Mouse (Mus musculus) CH12.LX (cell line): ENCODE data around the gene Cpsf4. TPM values are rescaled to one million over a fixed set of nuclear protein-coding genes. Genes with fewer than 3 reads are reported as not detected.

Source experiments
- DNase-seq: peaks from one replicate; pipeline ENCODE4 v3.0.0-alpha.2; 2013; ENCODE audit errors: extremely low read depth
- H3K27ac ChIP-seq: 2 replicates; pipeline ENCODE4 v1.5.1; 2012; ENCODE audit warnings: low read depth, mild to moderate bottlenecking, control low read depth, moderate library complexity; ENCODE audit not compliant: insufficient read depth
- H3K27me3 ChIP-seq: replicated peaks from 2 replicates; pipeline ENCODE3; 2012; ENCODE audit warnings: inconsistent platforms
- H3K36me3 ChIP-seq, 2 experiments: replicated peaks in 1 of 2; 2 replicates each; pipeline versions ENCODE3 to v1.6.1; 2012; ENCODE audit warnings: inconsistent platforms in 1 of 2, low read length in 1 of 2, mild to moderate bottlenecking in 1 of 2, mixed read lengths in 1 of 2, moderate library complexity in 1 of 2; ENCODE audit not compliant: control insufficient read depth in 1 of 2, insufficient read depth in 1 of 2
- H3K4me1 ChIP-seq, 2 experiments: 2 replicates each; pipeline ENCODE4 v1.6.1; 2012; ENCODE audit warnings: inconsistent platforms in 1 of 2, moderate library complexity in 1 of 2; ENCODE audit not compliant: insufficient read depth in 2 of 2, control insufficient read depth in 1 of 2
- H3K4me2 ChIP-seq: 2 replicates; pipeline ENCODE4 v1.6.1; 2012; ENCODE audit warnings: low read depth, mild to moderate bottlenecking, control low read depth; ENCODE audit not compliant: poor library complexity, insufficient read depth, severe bottlenecking
- H3K4me3 ChIP-seq, 3 experiments: fragments of 150-350 bp in 1 of 3; sonication (generic) in 1 of 3; replicated peaks in 1 of 3; 2 replicates each; pipeline versions ENCODE3 to v1.5.1; 2011 to 2012; ENCODE audit warnings: low read depth in 2 of 3, low read length in 2 of 3, mild to moderate bottlenecking in 2 of 3, moderate library complexity in 2 of 3, control low read depth in 1 of 3, improper control_type of control experiment in 1 of 3, inconsistent platforms in 1 of 3, mixed read lengths in 1 of 3; ENCODE audit not compliant: poor library complexity in 1 of 3
- H3K79me2 ChIP-seq: replicated peaks from 2 replicates; pipeline ENCODE4 v1.6.1; 2012; ENCODE audit warnings: mild to moderate bottlenecking, moderate library complexity; ENCODE audit not compliant: control insufficient read depth, poor library complexity, insufficient read depth, severe bottlenecking; ENCODE audit errors: extremely low read depth
- H3K9ac ChIP-seq: 2 replicates; pipeline ENCODE4 v1.6.1; 2012; ENCODE audit warnings: low read depth, mild to moderate bottlenecking, control low read depth, moderate library complexity; ENCODE audit not compliant: insufficient read depth
- H3K9me3 ChIP-seq: replicated peaks from 2 replicates; pipeline ENCODE3; 2012; ENCODE audit warnings: low read length, inconsistent platforms, mixed read lengths
- CHD2 ChIP-seq: IDR thresholded peaks from 2 replicates; pipeline ENCODE4 v1.6.1; 2011; ENCODE audit warnings: low read length, improper control_type of control experiment
- ETS1 ChIP-seq: conservative IDR thresholded peaks from 2 replicates; pipeline ENCODE4 v1.6.1; 2012; ENCODE audit warnings: low read depth, mild to moderate bottlenecking, inconsistent platforms, low read length, improper control_type of control experiment, moderate library complexity
- HCFC1 ChIP-seq: IDR thresholded peaks from 2 replicates; pipeline ENCODE4 v1.6.1; 2012; ENCODE audit warnings: low read depth, mild to moderate bottlenecking, inconsistent platforms, low read length, improper control_type of control experiment
- JUND ChIP-seq: conservative IDR thresholded peaks from 2 replicates; pipeline ENCODE4 v1.6.1; 2011; ENCODE audit warnings: low read depth, low read length, improper control_type of control experiment
- KAT2A ChIP-seq: IDR thresholded peaks from 2 replicates; pipeline ENCODE4 v1.6.1; 2012; ENCODE audit warnings: low read length, improper control_type of control experiment, inconsistent platforms; ENCODE audit not compliant: insufficient replicate concordance
- MXI1 ChIP-seq: IDR thresholded peaks from 2 replicates; pipeline ENCODE4 v1.6.1; 2011; ENCODE audit warnings: mild to moderate bottlenecking, low read depth, low read length, improper control_type of control experiment
- SMC3 ChIP-seq: IDR thresholded peaks from 2 replicates; pipeline ENCODE4 v1.6.1; 2011; ENCODE audit warnings: low read depth, low read length, improper control_type of control experiment
- UBTF ChIP-seq: IDR thresholded peaks from 2 replicates; pipeline ENCODE4 v1.6.1; 2012; ENCODE audit warnings: low read depth, mild to moderate bottlenecking, inconsistent platforms, low read length, improper control_type of control experiment, moderate library complexity
- dilution Hi-C: fragments of 300-500 bp; cut with MboI; formaldehyde crosslinking; loops from 2 replicates; pipeline ENCODE4 v1.14.3; 2020; ENCODE audit warnings: low sequenced_read_pairs; ENCODE audit not compliant: extremely low pct_unique_long_range_greater_than_20kb, extremely low pct_ligation_motif_present
- in situ Hi-C: fragments of 300-500 bp; cut with MboI; formaldehyde crosslinking; loops from 3 replicates; pipeline ENCODE4 v1.14.3; 2019; ENCODE audit warnings: low sequenced_read_pairs, low pct_ligation_motif_present, low pct_unique_long_range_greater_than_20kb, mixed read lengths
- polyA plus RNA-seq: library from polyadenylated mRNA; unstranded; fragments of >175 nt; gene quantifications from 2 replicates; pipeline ENCODE4 v1.2.1, GENCODE M21; 2012; ENCODE audit warnings: low read depth; ENCODE audit not compliant: insufficient read length
- total RNA-seq, 2 experiments: library from RNA; depleted of rRNA; stranded (reverse); fragments of 300-350 nt in 1 of 2; fragments of >200 nt in 1 of 2; gene quantifications; 2 replicates each; pipeline ENCODE4 v1.2.3; 2012 to 2014

Cpsf4 gene
- total and polyA plus RNA-seq, 3 experiments = 56.3 to 70.7 (median 59.2) TPM

DNA sequence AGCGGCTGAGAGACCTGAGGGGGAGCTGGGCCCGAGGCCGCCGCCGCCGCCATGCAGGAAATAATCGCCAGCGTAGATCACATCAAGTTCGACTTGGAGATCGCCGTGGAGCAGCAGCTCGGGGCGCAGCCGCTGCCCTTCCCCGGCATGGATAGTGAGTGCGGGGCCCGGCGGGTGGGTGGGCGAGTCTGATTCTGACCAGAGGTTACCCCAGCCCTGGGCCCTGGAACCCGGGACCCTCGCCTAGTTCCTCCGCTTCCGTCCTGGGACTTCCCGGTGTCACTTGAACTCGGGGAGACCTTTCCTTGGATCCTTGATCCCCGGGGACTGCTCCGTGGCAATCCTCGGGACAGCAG is 271 bp downstream of the Cpsf4 start:
- Histone ChIP-seq H3K79me2 (peaks cover 45% of the 10 kb centered on the region), H3K9me3 (no peaks in the 10 kb centered on the region), H3K4me1 (peaks cover 4 to 21% of the 10 kb centered on the region in 2 experiments), H3K9ac (peak overlapping the region; percentile 78), H3K4me2 (peak overlapping the region; percentile 58; the same call in 1 of the 2 replicates), H3K27me3 (no peaks in the 10 kb centered on the region), H3K36me3 (peaks cover 32 to 54% of the 10 kb centered on the region in 2 experiments), H3K27ac (no peak overlapping the region; the same call in 1 of the 2 replicates), H3K4me3 (peak overlapping the region; percentile 79 to 94 (median 81))
- in situ Hi-C loops = no loop called here
- DNase-seq = no peak
- dilution Hi-C loops = no loop called here
- TF ChIP-seq MXI1 (peak; percentile 3; the same call in 1 of the 2 replicates), HCFC1 (no peak)

DNA sequence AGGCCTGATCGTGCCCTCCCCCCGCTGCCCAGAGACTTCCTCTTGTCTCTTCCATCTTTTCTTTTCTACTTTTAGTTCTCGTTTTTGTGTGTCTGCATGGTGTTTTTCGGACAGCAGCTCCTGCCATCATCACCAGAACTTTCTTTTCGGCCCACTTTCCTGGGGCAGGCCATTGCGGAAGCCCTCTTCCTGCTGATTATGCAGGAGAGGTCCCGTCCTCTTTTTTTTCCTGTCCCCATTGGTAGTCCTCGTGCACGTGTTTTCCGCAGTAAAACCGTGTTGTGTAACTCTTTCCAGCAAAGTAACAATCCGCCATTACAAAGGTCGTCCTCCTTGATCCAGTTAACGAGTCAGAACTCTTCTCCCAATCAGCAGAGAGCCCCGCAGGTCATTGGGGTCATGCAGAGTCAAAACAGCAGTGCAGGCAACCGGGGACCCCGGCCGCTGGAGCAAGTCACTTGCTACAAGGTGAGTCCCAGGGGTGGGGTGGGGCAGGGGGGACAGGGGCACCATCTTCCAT is 11.5 kb downstream of the Cpsf4 start:
- DNase-seq = no peak
- Histone ChIP-seq H3K27ac (no peak overlapping the region), H3K4me1 (peaks cover 0 to 14% of the 10 kb centered on the region in 2 experiments; a peak in 2 of 4 replicates), H3K79me2 (peaks cover under 1% of the 10 kb centered on the region), H3K4me2 (no peak overlapping the region), H3K4me3 (no peak overlapping the region), H3K36me3 (peaks cover 93 to 100% of the 10 kb centered on the region in 2 experiments), H3K27me3 (no peaks in the 10 kb centered on the region), H3K9ac (no peak overlapping the region), H3K9me3 (no peaks in the 10 kb centered on the region)
- in situ Hi-C loops (no loop called here), dilution Hi-C loops (no loop called here)
- TF ChIP-seq SMC3 (no peak), CHD2 (no peak), KAT2A (no peak), JUND (no peak)

DNA sequence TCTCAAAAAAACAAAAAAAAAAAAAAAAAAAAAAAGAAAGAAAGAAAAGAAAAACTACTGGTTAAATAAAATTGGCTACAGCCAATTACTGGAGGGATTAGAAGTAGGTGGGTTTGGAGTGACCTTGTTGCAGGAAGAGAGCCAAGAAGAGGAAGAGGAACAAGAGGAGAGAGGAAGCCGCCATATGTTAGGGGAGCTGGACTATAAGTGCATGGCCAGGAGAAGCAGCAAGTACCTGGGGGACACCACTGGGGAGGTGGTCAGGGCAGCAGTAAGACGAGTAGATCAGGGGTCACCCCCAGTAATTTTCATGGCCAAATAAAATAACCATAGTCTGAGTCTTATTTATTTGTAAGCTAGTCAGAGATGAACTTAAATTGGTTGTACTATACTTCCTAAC is 18.2 kb downstream of the Cpsf4 start:
- in situ Hi-C loops (no loop called here), dilution Hi-C loops (no loop called here)
- no peak overlapping the region for H3K4me2 ChIP-seq
- H3K4me1 ChIP-seq = peaks cover 9 to 17% of the 10 kb centered on the region in 2 experiments
- H3K27me3 ChIP-seq = no peaks in the 10 kb centered on the region
- H3K9me3 ChIP-seq = no peaks in the 10 kb centered on the region
- DNase-seq = no peak
- no peak overlapping the region for H3K9ac ChIP-seq
- no peak for TF ChIP-seq ETS1
- TF ChIP-seq UBTF = no peak
- H3K79me2 ChIP-seq = peaks cover 42% of the 10 kb centered on the region
- H3K36me3 ChIP-seq = peaks cover 63 to 86% of the 10 kb centered on the region in 2 experiments
- H3K4me3 ChIP-seq = no peak overlapping the region
- H3K27ac ChIP-seq = no peak overlapping the region
